In genomic region chr6:34910371-34911219, GRCm38 (mm10) we compare ENCODE assay signal across 8 mouse cellular contexts. TPM values are rescaled to one million over a fixed set of nuclear protein-coding genes. Genes with fewer than 3 reads are reported as not detected.
DNase-seq lines count a peak whose midpoint lies in the region; ATAC-seq lines count a peak whose summit lies in the region.

Gene Wdr91 (minus strand): TSS chr6:34910876.

- peaks cover 38% of the 10 kb centered on the region for H3K4me1 ChIP-seq in heart, embryonic 13.5 days
- H3K4me1 ChIP-seq in liver, embryonic 12.5 days = peaks cover 67% of the 10 kb centered on the region
- peaks cover 9% of the 10 kb centered on the region for H3K4me1 ChIP-seq in stomach, embryonic 15.5 days

- H3K4me2 ChIP-seq in heart, embryonic 13.5 days = peak within 1 kb of the TSS; percentile 87
- peak within 1 kb of the TSS; percentile 79 for H3K4me2 ChIP-seq in liver, embryonic 12.5 days
- H3K4me2 ChIP-seq in stomach, embryonic 15.5 days = peak within 1 kb of the TSS; percentile 82

- H3K9ac ChIP-seq in heart, embryonic 13.5 days = peak within 1 kb of the TSS; percentile 88
- peak within 1 kb of the TSS; percentile 84 for H3K9ac ChIP-seq in liver, embryonic 12.5 days
- peak within 1 kb of the TSS; percentile 56 for H3K9ac ChIP-seq in stomach, embryonic 15.5 days

- peak within 1 kb of the TSS; percentile 91 for H3K27ac ChIP-seq in heart, embryonic 13.5 days (replicated peaks)
- peak within 1 kb of the TSS; percentile 98 for H3K27ac ChIP-seq in liver, embryonic 12.5 days
- H3K27ac ChIP-seq in stomach, embryonic 15.5 days = peak within 1 kb of the TSS; percentile 86

- peak within 1 kb of the TSS; percentile 86 for H3K4me3 ChIP-seq in heart, embryonic 13.5 days
- H3K4me3 ChIP-seq in liver, embryonic 12.5 days = peak within 1 kb of the TSS; percentile 74
- peak within 1 kb of the TSS; percentile 85 for H3K4me3 ChIP-seq in stomach, embryonic 15.5 days (replicated peaks)

- no peaks in the 10 kb centered on the region for H3K9me3 ChIP-seq in heart, embryonic 13.5 days
- H3K9me3 ChIP-seq in liver, embryonic 12.5 days (replicated peaks) = no peaks in the 10 kb centered on the region
- H3K9me3 ChIP-seq in stomach, embryonic 15.5 days = no peaks in the 10 kb centered on the region

- DNase-seq in CD4-positive helper T cell, adult 2 months (ENCODE audit: low read depth, low spot score) = peak; percentile 94
- DNase-seq in brain, embryonic 18.5 days (ENCODE audit: low read depth, low spot score) = peak; percentile 72
- DNase-seq in kidney, postnatal 10 days = peak; percentile 99
- DNase-seq in natural killer cell, adult 2 months (ENCODE audit: low spot score in 2 of 2) = peak; percentile 89 to 93

- ATAC-seq in erythroid progenitor cell, adult 5-6 weeks (replicated peaks; ENCODE audit: low FRiP score, poor library complexity, severe bottlenecking) = peak; percentile 70
- peak; percentile 89 for ATAC-seq in heart, embryonic 13.5 days (ENCODE audit: extremely low read depth, insufficient number of reproducible peaks, low FRiP score, low TSS enrichment)
- peak; percentile 75 for ATAC-seq in liver, embryonic 12.5 days
- peak; percentile 85 for ATAC-seq in stomach, embryonic 15.5 days (ENCODE audit: insufficient read depth, low FRiP score, low read depth)

- H3K27me3 ChIP-seq in heart, embryonic 13.5 days (replicated peaks) = no peaks in the 10 kb centered on the region
- no peaks in the 10 kb centered on the region for H3K27me3 ChIP-seq in liver, embryonic 12.5 days (replicated peaks)
- H3K27me3 ChIP-seq in stomach, embryonic 15.5 days (replicated peaks) = no peaks in the 10 kb centered on the region

- WGBS in heart, embryonic 13.5 days = under 1% methylated on average over 64 of the region's 64 CpGs
- under 1% methylated on average over 62 of the region's 64 CpGs for WGBS in liver, embryonic 12.5 days (ENCODE audit: insufficient replicate concordance)
- WGBS in stomach, embryonic 15.5 days = under 1% methylated on average over 64 of the region's 64 CpGs

- H3K36me3 ChIP-seq in heart, embryonic 13.5 days = peaks cover 35% of the 10 kb centered on the region
- peaks cover 34% of the 10 kb centered on the region for H3K36me3 ChIP-seq in liver, embryonic 12.5 days
- peaks cover 9% of the 10 kb centered on the region; the same call in 1 of the 2 replicates for H3K36me3 ChIP-seq in stomach, embryonic 15.5 days

RNA-seq across cellular contexts. Expression of gene Wdr91, which starts in this region (rescaled TPM):
- total RNA-seq in erythroid progenitor cell, adult 5-6 weeks (2015; ENCODE audit: low replicate concordance) = 35.6 and 63.1 TPM in 2 replicates
- 74.3 and 74.4 TPM in 2 replicates for total RNA-seq in erythroid progenitor cell, adult 5-6 weeks (2017; ENCODE audit: low replicate concordance)
- 9.4 and 11.2 TPM in 2 replicates for polyA plus RNA-seq in heart, embryonic 13.5 days (2015; fragmentation: Nextera tagmentation; extraction: Ambion mirVana)
- polyA plus RNA-seq in liver, embryonic 12.5 days (2016; fragmentation: Nextera tagmentation; extraction: Ambion mirVana) = 14.2 and 18.6 TPM in 2 replicates
- 9.0 and 9.1 TPM in 2 replicates for polyA plus RNA-seq in stomach, embryonic 15.5 days (2015; fragmentation: Nextera tagmentation; extraction: Ambion mirVana)

Comparison
In these comparisons a context has a peak if more than half of its experiments do, and no peak if none do; other contexts are left out.
1. Peak in every context shown above with its lines: DNase-seq, ATAC-seq, H3K4me3 ChIP-seq and H3K27ac ChIP-seq.